Mouse (Mus musculus) kidney, adult 11 months (tissue): ENCODE results near the gene Pygm.
A peak's percentile ranks its signal among the peaks of the same experiment; 100 is the strongest.

Experiments used
- DNase-seq: peaks from one replicate; pipeline ENCODE4 v3.0.0; 2022

Pygm gene

GRCm38 (mm10) chr19:6384128-6384527, at the start of gene Pygm:
Gene Pygm, plus strand, starts transcription at chr19:6384399.
- DNase-seq, result peak; percentile 57

DNA sequence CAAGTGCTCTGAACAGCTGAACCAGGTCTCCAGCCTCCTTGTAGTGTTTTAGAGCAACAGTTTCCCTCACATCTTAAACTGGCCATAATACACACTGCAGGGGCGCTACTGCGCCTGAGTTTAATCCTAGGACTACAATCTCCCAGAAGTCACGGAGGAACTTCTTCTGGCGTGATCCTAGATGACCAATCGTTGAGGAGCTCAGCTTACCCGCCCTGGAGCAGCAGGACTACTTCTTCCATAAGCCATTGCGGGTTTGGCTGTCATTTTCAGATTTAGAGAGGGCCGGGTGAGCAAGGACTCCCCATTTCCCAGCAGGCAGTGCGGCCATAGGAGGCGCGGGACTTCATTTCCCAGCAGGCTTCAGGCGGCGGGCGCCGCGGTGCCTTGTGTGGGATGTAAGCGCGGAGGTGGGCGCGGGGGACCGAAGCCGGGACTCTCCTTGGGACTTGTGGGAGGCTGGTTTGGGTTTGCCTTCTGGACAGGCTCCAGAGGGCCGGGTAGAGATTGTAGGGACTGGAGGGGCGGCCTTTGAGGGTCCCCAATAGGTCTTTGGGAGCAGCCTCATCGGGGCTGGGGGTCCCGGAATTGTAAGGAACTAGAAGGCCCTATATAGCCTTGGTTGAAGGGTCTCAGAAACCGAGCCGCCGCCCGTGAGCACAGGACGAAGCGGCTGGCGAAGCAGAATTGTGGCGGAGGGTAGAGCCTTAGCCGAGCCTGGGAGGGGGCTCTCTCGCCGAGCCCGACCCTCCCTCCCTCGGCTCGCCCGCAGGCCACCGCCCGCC, 49.3 kb upstream of the Pygm start, which contains the start of gene Men1:
Gene Men1 (plus strand): TSS at position 307 of the 785 bp plus-strand sequence.
- DNase-seq, result peak; percentile 98

- DNase-seq, result peak; percentile 45
These were observed 48.8 kb upstream of the Pygm start for GRCm38 (mm10) chr19:6335458-6335827.

- no peak for DNase-seq
These were observed 47.3 kb upstream of the Pygm start for GRCm38 (mm10) chr19:6336920-6337319.

- DNase-seq, result no peak
These were observed 46.0 kb upstream of the Pygm start for GRCm38 (mm10) chr19:6338171-6338570.

- DNase-seq, result no peak
These were observed 45.5 kb upstream of the Pygm start for GRCm38 (mm10) chr19:6338716-6339115.

- DNase-seq, result no peak
These were observed 45.0 kb upstream of the Pygm start for GRCm38 (mm10) chr19:6339191-6339590.

GRCm38 (mm10) chr19:6339890-6340504, 44.2 kb upstream of the Pygm start:
- peak; percentile 91 for DNase-seq

- peak; percentile 88 for DNase-seq
These were observed 43.4 kb upstream of the Pygm start, which contains the start of gene Map4k2 for GRCm38 (mm10) chr19:6340524-6341452. Gene Map4k2, plus strand, starts transcription at chr19:6341135.

- DNase-seq, result no peak
These were observed 42.6 kb upstream of the Pygm start for GRCm38 (mm10) chr19:6341453-6342077.

- DNase-seq, result no peak
These were observed 41.8 kb upstream of the Pygm start for GRCm38 (mm10) chr19:6342276-6342933.

DNA sequence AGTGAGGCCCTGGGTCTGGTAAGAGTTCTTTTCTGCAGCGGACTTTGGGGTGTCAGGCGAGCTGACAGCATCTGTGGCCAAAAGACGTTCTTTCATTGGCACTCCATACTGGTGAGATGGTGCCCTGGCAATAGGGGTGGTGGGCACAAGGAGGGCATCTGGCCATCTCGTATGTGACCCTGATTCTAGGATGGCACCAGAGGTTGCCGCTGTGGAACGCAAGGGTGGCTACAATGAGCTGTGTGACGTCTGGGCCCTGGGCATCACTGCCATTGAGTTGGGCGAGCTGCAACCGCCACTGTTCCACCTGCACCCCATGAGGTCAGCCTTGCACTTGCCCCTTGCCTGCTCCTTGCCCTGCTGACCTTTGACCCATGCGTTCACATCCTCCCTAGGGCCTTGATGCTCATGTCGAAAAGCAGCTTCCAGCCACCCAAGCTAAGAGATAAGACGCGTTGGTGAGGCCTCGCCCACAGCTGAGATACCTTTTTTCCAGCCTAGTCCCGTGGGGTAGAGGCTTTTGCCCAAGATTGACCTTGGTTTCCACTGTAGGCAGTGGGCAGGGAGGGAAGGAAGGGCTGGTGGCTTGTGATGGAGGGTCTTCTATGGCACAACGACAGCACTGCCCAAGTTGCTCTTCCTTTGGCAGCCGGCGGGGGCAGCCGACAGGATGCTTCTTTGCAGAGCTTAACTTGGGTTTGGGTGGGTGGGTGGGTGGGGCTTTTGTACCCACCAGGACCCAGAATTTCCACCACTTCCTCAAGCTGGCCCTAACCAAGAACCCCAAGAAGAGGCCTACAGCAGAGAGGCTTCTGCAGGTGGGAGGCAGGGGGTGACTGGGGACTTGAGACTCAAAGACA, 40.9 kb upstream of the Pygm start:
- no peak for DNase-seq

DNA sequence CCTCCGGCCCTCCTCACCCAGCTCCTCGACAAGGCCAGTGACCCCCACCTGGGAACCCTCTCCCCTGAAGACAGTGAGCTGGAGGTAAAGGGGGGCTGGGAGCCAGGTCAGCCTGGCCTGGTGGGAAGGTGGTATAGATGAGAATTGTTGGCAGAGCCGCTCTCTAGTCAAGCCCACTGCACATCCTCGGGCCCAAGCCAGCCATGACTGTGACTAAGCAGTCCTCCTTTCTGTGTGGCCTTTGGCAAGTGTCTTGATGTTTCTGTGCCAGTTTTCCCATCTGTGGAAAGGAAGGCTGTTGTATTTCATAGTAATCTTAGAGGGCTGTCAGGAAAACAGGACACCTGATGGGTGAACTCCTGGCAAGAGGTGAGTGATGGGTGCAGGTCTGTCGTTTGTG, 40.2 kb upstream of the Pygm start:
- no peak for DNase-seq

DNA sequence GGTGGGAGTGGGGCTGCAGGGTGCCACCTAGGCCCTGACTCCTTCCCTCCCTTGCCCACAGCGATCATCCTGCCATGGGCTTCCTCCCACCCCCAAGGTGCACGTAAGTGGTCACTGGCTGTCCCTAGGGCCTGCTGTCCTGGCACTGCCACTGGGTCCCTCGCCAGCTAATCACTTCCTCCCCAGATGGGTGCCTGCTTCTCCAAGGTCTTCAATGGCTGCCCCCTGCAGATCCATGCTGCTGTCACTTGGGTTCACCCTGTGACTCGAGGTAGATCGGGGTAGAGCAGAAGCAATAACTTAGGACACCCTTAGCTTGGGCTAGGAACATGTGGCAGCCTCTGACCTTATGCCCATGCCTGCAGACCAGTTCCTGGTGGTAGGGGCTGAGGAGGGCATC, 38.2 kb upstream of the Pygm start:
- no peak for DNase-seq

GRCm38 (mm10) chr19:6346661-6347060, 37.5 kb upstream of the Pygm start:
- no peak for DNase-seq

DNA sequence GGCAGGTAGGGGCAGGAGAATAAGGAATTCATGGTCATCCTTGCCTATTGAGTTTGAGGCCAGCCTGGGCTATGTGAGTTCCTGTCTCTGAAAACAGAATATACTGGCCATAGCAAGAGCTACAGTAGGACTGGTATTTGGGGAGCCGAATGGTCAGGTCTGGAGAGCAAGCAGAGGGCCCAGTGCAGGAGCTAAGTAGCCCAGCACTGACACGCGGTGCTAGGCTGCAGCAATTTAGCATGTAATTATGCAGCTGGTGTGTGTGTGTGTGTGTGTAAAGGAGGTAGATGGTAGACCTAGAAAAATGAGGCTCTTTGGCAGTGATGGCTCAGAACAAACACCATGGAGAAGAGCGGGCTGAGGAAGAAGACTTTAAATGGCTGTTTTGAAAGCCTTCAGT, 36.6 kb upstream of the Pygm start:
- DNase-seq, result no peak

- no peak for DNase-seq
These were observed 35.5 kb upstream of the Pygm start for GRCm38 (mm10) chr19:6348717-6349116.

GRCm38 (mm10) chr19:6349215-6349983, 34.8 kb upstream of the Pygm start:
- DNase-seq, result peak; percentile 58

DNA sequence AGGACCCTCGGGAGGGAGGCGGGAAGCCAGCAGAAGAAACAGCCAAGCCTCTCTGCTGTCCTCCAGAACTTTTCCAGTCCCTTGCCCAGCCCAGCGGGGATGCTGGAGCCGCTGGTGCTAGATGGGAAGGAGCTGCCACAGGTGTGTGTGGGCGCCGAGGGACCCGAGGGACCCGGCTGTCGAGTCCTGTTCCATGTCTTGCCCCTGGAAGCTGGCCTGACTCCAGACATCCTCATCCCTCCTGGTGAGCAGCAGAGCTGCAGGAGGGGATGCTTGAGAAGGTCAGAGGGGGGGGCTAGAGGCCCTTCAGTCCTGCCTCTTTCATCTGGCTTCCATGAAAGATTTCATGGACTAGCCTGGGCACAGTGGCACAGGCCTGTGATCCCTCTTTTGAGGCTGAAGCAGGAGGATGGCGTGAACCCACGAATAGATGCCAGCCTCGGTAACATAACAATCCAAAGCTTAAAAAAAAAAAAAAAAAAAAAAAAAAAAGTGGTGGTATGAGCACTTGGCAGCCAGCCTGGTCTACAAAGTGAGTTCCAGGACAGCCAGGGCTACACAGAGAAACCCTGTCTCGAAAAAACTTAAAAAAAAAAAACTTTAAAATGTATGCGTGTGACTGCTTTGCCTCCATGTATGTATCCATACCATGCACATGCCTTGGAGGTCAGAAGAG, 32.6 kb upstream of the Pygm start:
- DNase-seq, result no peak

- DNase-seq, result no peak
These were observed 32.1 kb upstream of the Pygm start for GRCm38 (mm10) chr19:6352107-6352505.
